ENCODE assay signal across 22 mouse cellular contexts in the genomic region with DNA sequence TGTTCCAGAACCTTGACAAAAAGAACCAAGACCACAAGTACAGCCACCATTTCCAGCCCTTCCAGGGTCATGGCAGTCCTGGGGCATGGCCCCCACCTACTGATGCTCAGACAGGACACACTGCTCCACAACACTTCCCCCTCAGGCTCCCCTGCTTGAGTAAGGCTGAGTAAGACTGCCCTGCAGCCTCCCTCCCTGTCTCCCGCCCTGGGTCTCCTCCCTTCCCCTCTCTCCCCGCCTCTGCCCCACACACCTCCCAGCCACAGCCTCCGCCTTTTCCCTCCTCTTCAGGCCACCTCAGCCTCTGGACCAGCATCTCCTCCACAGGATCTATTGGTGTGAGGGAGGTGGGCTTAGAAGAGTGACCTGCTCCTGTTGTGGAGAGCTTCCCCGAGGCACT. TPM values are rescaled to one million over a fixed set of nuclear protein-coding genes. Genes with fewer than 3 reads are reported as not detected.
A peak's percentile ranks its signal among the peaks of the same experiment; 100 is the strongest.
DNase-seq lines count a peak whose midpoint lies in the region; ATAC-seq and TF ChIP-seq lines count a peak whose summit lies in the region.
"Had no signal": no experiment of that assay in that cellular context is flagged by ENCODE, and none has a peak within 500 bp of the region (broad histone marks: within the 10 kb centered on the region; RNA-seq: fewer than 3 reads in every experiment).

No protein-coding gene starts in this region.

- no peak for TF ChIP-seq CTCF in layer of hippocampus, adult 2 months (conservative IDR thresholded peaks at IDR 0.05)

- peak overlapping the region; percentile 65 for H3K4me2 ChIP-seq in liver, embryonic 13.5 days
- H3K4me2 ChIP-seq: hindbrain, embryonic 13.5 days; neural tube, embryonic 12.5 days had no signal

- peak overlapping the region; percentile 61 for H3K9ac ChIP-seq in liver, embryonic 13.5 days
- H3K9ac ChIP-seq: hindbrain, embryonic 13.5 days; neural tube, embryonic 12.5 days had no signal

- no peaks in the 10 kb centered on the region for H3K36me3 ChIP-seq in liver, embryonic 13.5 days
- H3K36me3 ChIP-seq: heart, embryonic 10.5 days; hindbrain, embryonic 13.5 days; neural tube, embryonic 12.5 days had no signal

- WGBS in liver, embryonic 13.5 days (ENCODE audit: insufficient replicate concordance) = 26% methylated on average over 4 of the region's 4 CpGs

- no peak for DNase-seq in layer of hippocampus, adult 2 months (ENCODE audit: low spot score in 2 of 2)
- no peak for DNase-seq in layer of hippocampus, adult 11-12 months (ENCODE audit: low spot score)
- DNase-seq in liver, embryonic 13.5 days = peak; percentile 19
- DNase-seq in embryo, embryonic 10.5 days (ENCODE audit: low spot score) = no peak
- no peak for DNase-seq in testis, postnatal 14 days (ENCODE audit: low spot score)
- no peak for DNase-seq in thymus, postnatal 0 days (ENCODE audit: low spot score)
- DNase-seq: adrenal gland, adult 8-10 months; cerebellum, adult 9-11 months; embryo, embryonic 11 days; gastrocnemius, postnatal 36 days; kidney, postnatal 36 days; lung, adult 2 months; spleen, adult 18-20 months; thymus, postnatal 36 days had no signal

- H3K27ac ChIP-seq in layer of hippocampus, adult 2 months = peak overlapping the region; percentile 73
- peak overlapping the region; percentile 72 for H3K27ac ChIP-seq in liver, embryonic 13.5 days
- H3K27ac ChIP-seq: heart, embryonic 10.5 days; hindbrain, embryonic 13.5 days; neural tube, embryonic 12.5 days had no signal

- H3K9me3 ChIP-seq in liver, embryonic 13.5 days (replicated peaks) = no peaks in the 10 kb centered on the region; the same call in 1 of the 2 replicates
- H3K9me3 ChIP-seq: heart, embryonic 10.5 days; hindbrain, embryonic 13.5 days; neural tube, embryonic 12.5 days had no signal

- no peak overlapping the region for H3K4me3 ChIP-seq in layer of hippocampus, adult 2 months
- H3K4me3 ChIP-seq in liver, embryonic 13.5 days (replicated peaks) = peak overlapping the region; percentile 38
- H3K4me3 ChIP-seq: heart, embryonic 10.5 days; hindbrain, embryonic 13.5 days; neural tube, embryonic 12.5 days had no signal

- no peaks in the 10 kb centered on the region for H3K27me3 ChIP-seq in liver, embryonic 13.5 days
- H3K27me3 ChIP-seq: hindbrain, embryonic 13.5 days; neural tube, embryonic 12.5 days had no signal

- peaks cover 39% of the 10 kb centered on the region for H3K4me1 ChIP-seq in liver, embryonic 13.5 days (replicated peaks)

- peak; percentile 67 for ATAC-seq in erythroid progenitor cell, adult 5-6 weeks (replicated peaks; ENCODE audit: low FRiP score, poor library complexity, severe bottlenecking)
- peak; percentile 73 for ATAC-seq in liver, embryonic 13.5 days (ENCODE audit: low read depth)
- ATAC-seq in monocyte, adult 5-6 weeks (replicated peaks; ENCODE audit: insufficient number of reproducible peaks, low FRiP score, low TSS enrichment, poor library complexity, severe bottlenecking) = peak; percentile 33; the same call in 1 of the 2 replicates
- ATAC-seq: forebrain, embryonic 16.5 days; intestine, embryonic 16.5 days had no signal

RNA-seq across cellular contexts. Expression of a gene that starts 12.5 kb away (rescaled TPM):
- total RNA-seq in layer of hippocampus, adult 2 months (2021) = 100 to 1,000 TPM; 212 to 222 TPM
- not detected in 2 replicates for total RNA-seq in erythroid progenitor cell, adult 5-6 weeks (2015; ENCODE audit: low replicate concordance)
- 0.26 TPM in 1 of 2 replicates, not detected in the other for total RNA-seq in erythroid progenitor cell, adult 5-6 weeks (2017; ENCODE audit: low replicate concordance)
- polyA plus RNA-seq in liver, embryonic 13.5 days (2015; fragmentation: Nextera tagmentation; extraction: Ambion mirVana) = 1.3 and 1.6 TPM in 2 replicates
- not detected in 3 replicates for total RNA-seq in monocyte, adult 5-6 weeks (2017)
- 1.3 TPM in 2 replicates for polyA plus RNA-seq in thymus, postnatal 0 days (2015; fragmentation: Nextera tagmentation; extraction: Ambion mirVana)
- polyA plus RNA-seq: C2C12 had no signal

RNA-seq across cellular contexts. Expression of a gene that starts 19.8 kb away (rescaled TPM):
- 100 to 1,000 TPM; 166 to 170 TPM for total RNA-seq in layer of hippocampus, adult 2 months (2021)
- total RNA-seq in erythroid progenitor cell, adult 5-6 weeks (2015; ENCODE audit: low replicate concordance) = 106 and 118 TPM in 2 replicates
- 181 and 220 TPM in 2 replicates for total RNA-seq in erythroid progenitor cell, adult 5-6 weeks (2017; ENCODE audit: low replicate concordance)
- polyA plus RNA-seq in liver, embryonic 13.5 days (2015; fragmentation: Nextera tagmentation; extraction: Ambion mirVana) = 17.7 and 19.1 TPM in 2 replicates
- total RNA-seq in monocyte, adult 5-6 weeks (2017) = 301 to 380 TPM (median 322 TPM) in 3 replicates
- 61.0 and 90.5 TPM in 2 replicates for polyA plus RNA-seq in thymus, postnatal 0 days (2015; fragmentation: Nextera tagmentation; extraction: Ambion mirVana)

RNA-seq across cellular contexts. Expression of a gene that starts 54.0 kb away (rescaled TPM):
- 1 to 10 TPM; 7.3 to 9.7 TPM for total RNA-seq in layer of hippocampus, adult 2 months (2021)
- total RNA-seq in erythroid progenitor cell, adult 5-6 weeks (2015; ENCODE audit: low replicate concordance) = 5.4 and 6.8 TPM in 2 replicates
- total RNA-seq in erythroid progenitor cell, adult 5-6 weeks (2017; ENCODE audit: low replicate concordance) = 1.1 and 16.3 TPM in 2 replicates
- polyA plus RNA-seq in liver, embryonic 13.5 days (2015; fragmentation: Nextera tagmentation; extraction: Ambion mirVana) = 13.9 and 15.4 TPM in 2 replicates
- 33.8 to 73.5 TPM (median 54.3 TPM) in 3 replicates for total RNA-seq in monocyte, adult 5-6 weeks (2017)
- polyA plus RNA-seq in thymus, postnatal 0 days (2015; fragmentation: Nextera tagmentation; extraction: Ambion mirVana) = 27.4 and 34.1 TPM in 2 replicates

Comparison
In these comparisons a context has a peak if more than half of its experiments do, and no peak if none do; other contexts are left out.
1. RNA of a gene that starts 12.5 kb away (total RNA-seq): 212 to 222 TPM in layer of hippocampus, adult 2 months; 0.26 TPM in erythroid progenitor cell, adult 5-6 weeks and not detected in monocyte, adult 5-6 weeks; every median in the first group is over 10 times any median in the second.
2. Peak in every context shown above with its lines, with median percentiles within 50 percentile points of each other: ATAC-seq.